Mouse (Mus musculus): Measurements from ENCODE around the gene 9230104L09Rik. TPM values are rescaled to one million over a fixed set of nuclear protein-coding genes. Genes with fewer than 3 reads are reported as not detected.

Gene 9230104L09Rik
- polyA plus RNA-seq (2014; fragmentation: Nextera tagmentation; extraction: Ambion mirVana), result not detected in 2 replicates

DNA sequence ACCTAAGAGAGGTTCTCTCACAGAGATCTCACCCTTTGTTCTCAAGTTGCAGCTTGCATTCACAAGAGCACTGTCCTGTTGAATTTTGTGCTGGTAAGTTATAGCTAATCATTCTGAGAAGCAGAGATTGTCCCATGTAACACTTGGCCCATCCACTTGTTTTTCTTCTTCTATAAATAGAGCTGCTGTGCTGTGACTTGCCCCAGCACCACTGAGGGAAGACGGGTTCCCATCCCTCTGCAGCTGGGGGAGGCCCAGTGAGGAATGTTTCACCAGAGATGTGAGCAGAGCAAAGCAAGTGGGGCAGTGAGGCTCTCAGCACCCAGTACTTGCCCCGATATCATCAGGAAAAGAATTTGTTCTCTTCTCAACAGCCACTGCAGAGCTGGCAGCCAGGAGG, at the start of gene 9230104L09Rik:
Gene 9230104L09Rik (minus strand): TSS at position 73 of the 400 bp plus-strand sequence.
- no peak for ATAC-seq (ENCODE audit: low FRiP score)

DNA sequence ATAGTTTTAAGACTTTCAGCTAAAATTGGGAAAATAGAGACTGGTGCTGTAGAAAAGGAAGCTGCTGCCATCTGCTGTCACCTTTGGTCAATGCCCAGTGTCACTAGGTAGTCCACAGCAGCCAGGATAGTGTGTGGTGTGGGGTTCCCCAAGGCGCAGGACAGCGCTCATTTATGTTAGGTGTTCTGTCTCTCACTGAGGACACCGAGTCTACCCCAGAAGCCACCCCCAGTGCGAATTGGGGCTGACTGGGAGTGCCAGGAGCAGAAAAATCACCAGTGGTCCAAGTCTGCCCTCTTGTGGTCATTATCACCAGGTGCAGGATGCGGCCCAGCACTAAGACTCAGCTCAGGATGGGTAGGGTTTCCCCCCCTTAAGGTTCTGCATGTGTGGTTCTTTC, 37.4 kb upstream of the 9230104L09Rik start:
- no peak overlapping the region for H3K27ac ChIP-seq (ENCODE audit: low read depth, low read length)
- no peak overlapping the region for H3K4me2 ChIP-seq (replicated peaks; ENCODE audit: low read depth, low read length)
- H3K9ac ChIP-seq (ENCODE audit: low read depth, low read length), result no peak overlapping the region
- no peaks in the 10 kb centered on the region for H3K27me3 ChIP-seq (ENCODE audit: control insufficient read depth, insufficient read depth, low read length)
- WGBS, result 17% methylated on average over 5 of the region's 5 CpGs
- ATAC-seq (ENCODE audit: low FRiP score) (peak; percentile 92), DNase-seq (ENCODE audit: low spot score) (peak; percentile 70)
- H3K4me3 ChIP-seq (ENCODE audit: low read depth, low read length), result no peak overlapping the region
- no peaks in the 10 kb centered on the region for H3K36me3 ChIP-seq (ENCODE audit: control insufficient read depth, insufficient read depth, low read length)
- H3K9me3 ChIP-seq (ENCODE audit: control insufficient read depth, low read length), result no peaks in the 10 kb centered on the region
- H3K4me1 ChIP-seq (replicated peaks; ENCODE audit: control insufficient read depth, insufficient read depth, low read length), result no peaks in the 10 kb centered on the region

More for the DNA sequence above, at the start of gene 9230104L09Rik:
- Histone ChIP-seq H3K27me3 (ENCODE audit: control insufficient read depth, insufficient read depth, low read length) (no peaks in the 10 kb centered on the region), H3K36me3 (ENCODE audit: control insufficient read depth, insufficient read depth, low read length) (no peaks in the 10 kb centered on the region), H3K4me1 (replicated peaks; ENCODE audit: control insufficient read depth, insufficient read depth, low read length) (no peaks in the 10 kb centered on the region), H3K4me3 (ENCODE audit: low read depth, low read length) (no peak within 1 kb of the TSS), H3K9ac (ENCODE audit: low read depth, low read length) (no peak within 1 kb of the TSS), H3K4me2 (replicated peaks; ENCODE audit: low read depth, low read length) (no peak within 1 kb of the TSS), H3K27ac (ENCODE audit: low read depth, low read length) (no peak within 1 kb of the TSS), H3K9me3 (ENCODE audit: control insufficient read depth, low read length) (no peaks in the 10 kb centered on the region)
- 63% methylated on average over 2 of the region's 2 CpGs for WGBS
- DNase-seq (ENCODE audit: low spot score), result no peak

DNA sequence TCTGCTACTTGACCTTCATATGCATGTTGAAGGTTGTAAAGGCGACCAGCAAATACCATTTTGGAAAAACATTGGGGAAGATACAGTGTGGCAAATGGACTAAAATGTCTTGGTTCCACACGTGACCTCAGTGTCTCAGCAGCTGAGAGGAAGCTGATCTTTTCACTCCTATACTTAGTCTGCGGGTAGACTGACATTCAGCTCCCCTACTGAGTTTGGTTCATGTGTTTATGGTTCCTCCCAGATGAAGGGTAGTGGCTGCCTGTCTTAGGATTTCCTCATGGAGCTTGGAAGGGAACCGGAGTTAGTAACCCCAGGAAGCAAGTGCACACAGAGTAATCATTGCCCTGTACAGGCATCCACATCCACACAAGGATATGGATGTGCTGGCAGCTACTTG, 35.5 kb upstream of the 9230104L09Rik start:
- H3K4me3 ChIP-seq (ENCODE audit: low read depth, low read length), result no peak overlapping the region
- H3K4me2 ChIP-seq (replicated peaks; ENCODE audit: low read depth, low read length), result no peak overlapping the region
- H3K36me3 ChIP-seq (ENCODE audit: control insufficient read depth, insufficient read depth, low read length), result no peaks in the 10 kb centered on the region
- DNase-seq (ENCODE audit: low spot score) (no peak), ATAC-seq (ENCODE audit: low FRiP score) (no peak)
- no peaks in the 10 kb centered on the region for H3K27me3 ChIP-seq (ENCODE audit: control insufficient read depth, insufficient read depth, low read length)
- 61% methylated on average over 4 of the region's 4 CpGs for WGBS
- no peaks in the 10 kb centered on the region for H3K9me3 ChIP-seq (ENCODE audit: control insufficient read depth, low read length)
- no peak overlapping the region for H3K27ac ChIP-seq (ENCODE audit: low read depth, low read length)
- H3K9ac ChIP-seq (ENCODE audit: low read depth, low read length), result no peak overlapping the region
- H3K4me1 ChIP-seq (replicated peaks; ENCODE audit: control insufficient read depth, insufficient read depth, low read length), result no peaks in the 10 kb centered on the region

DNA sequence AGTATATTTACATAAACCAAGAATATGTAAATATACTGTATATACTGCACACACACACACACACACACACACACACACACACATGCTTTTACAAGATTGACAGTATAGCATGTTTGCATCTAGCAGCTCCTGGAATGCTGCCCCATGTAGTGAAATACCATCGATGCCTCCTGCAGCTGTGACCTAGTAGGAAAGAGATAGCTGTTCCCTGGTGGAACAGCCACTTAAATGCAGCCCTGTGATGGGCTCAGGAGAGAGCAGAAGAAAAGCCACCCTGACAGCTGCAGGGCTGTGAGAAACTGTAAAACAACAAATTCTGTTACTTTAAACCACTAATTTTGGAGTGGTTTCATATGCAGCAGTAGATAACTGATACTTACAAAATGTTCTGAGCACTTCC, 31.4 kb upstream of the 9230104L09Rik start:
- Histone ChIP-seq H3K4me2 (replicated peaks; ENCODE audit: low read depth, low read length) (no peak overlapping the region), H3K4me1 (replicated peaks; ENCODE audit: control insufficient read depth, insufficient read depth, low read length) (no peaks in the 10 kb centered on the region), H3K9me3 (ENCODE audit: control insufficient read depth, low read length) (no peaks in the 10 kb centered on the region), H3K36me3 (ENCODE audit: control insufficient read depth, insufficient read depth, low read length) (no peaks in the 10 kb centered on the region), H3K4me3 (ENCODE audit: low read depth, low read length) (no peak overlapping the region), H3K9ac (ENCODE audit: low read depth, low read length) (no peak overlapping the region), H3K27ac (ENCODE audit: low read depth, low read length) (no peak overlapping the region), H3K27me3 (ENCODE audit: control insufficient read depth, insufficient read depth, low read length) (no peaks in the 10 kb centered on the region)
- no peak for DNase-seq (ENCODE audit: low spot score)
- no peak for ATAC-seq (ENCODE audit: low FRiP score)
- WGBS, result 77% methylated on average over 1 of the region's 1 CpGs

DNA sequence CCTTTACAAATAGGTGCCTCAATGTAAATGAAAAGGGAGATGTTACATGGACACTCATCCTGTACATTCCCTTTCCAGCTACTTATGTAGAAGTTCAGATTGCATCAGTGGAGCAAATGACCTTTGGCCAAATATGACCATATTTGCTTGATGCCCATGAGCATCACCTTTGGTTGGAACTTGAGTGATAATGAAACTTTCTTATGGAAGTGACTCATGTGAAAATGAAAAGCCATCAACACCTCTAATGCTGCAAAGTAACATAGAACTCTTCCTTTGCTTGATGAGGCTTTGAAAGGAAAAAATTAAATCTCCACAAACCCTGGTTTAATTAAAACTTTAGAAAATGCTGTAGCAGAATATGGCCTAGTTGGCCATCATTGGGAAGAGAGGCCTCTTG, 28.3 kb upstream of the 9230104L09Rik start:
- ATAC-seq (ENCODE audit: low FRiP score), result no peak
- Histone ChIP-seq H3K36me3 (ENCODE audit: control insufficient read depth, insufficient read depth, low read length) (no peaks in the 10 kb centered on the region), H3K27me3 (ENCODE audit: control insufficient read depth, insufficient read depth, low read length) (no peaks in the 10 kb centered on the region), H3K4me3 (ENCODE audit: low read depth, low read length) (no peak overlapping the region), H3K4me2 (replicated peaks; ENCODE audit: low read depth, low read length) (no peak overlapping the region), H3K4me1 (replicated peaks; ENCODE audit: control insufficient read depth, insufficient read depth, low read length) (no peaks in the 10 kb centered on the region), H3K9ac (ENCODE audit: low read depth, low read length) (no peak overlapping the region), H3K27ac (ENCODE audit: low read depth, low read length) (no peak overlapping the region), H3K9me3 (ENCODE audit: control insufficient read depth, low read length) (no peaks in the 10 kb centered on the region)
- no peak for DNase-seq (ENCODE audit: low spot score)

DNA sequence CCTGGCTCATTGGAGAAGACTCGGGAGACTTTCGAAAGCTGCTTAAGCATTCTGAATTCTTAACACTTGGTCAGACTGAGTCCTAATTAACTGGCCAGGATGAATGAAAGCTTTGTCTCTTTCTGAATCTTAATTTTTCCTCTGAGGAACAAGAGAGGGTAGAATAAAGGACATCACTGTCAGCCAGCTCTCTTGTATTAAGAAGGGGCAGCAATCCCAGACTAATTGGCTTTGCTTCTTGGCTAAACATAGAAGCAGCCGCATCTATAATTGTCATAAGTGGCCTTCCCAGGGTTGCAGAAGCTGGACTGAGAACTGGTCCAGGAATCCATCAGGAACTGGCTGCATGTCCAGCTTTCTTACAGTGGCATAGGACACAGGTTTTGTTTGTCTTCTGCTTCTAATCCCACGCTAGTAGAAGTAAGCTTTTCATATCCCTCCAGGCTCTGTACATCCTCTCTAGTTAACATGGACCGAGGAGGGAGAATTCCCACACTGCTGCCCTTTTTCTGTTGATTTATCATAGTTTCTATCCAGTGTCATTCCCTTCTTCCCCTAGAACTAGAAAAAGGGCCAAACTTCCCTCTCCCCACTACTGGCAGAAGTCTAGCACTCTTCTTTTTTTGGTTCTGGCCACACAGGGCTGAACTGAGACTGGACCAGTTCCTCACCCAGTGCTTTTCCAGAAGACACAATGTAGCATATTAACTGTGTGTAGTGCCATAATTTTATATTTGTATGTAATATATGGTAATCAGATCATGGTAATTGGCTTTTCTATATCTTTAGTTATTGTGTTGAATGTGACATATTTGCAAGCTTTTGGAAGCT, 25.4 kb upstream of the 9230104L09Rik start:
- whole genome bisulfite sequencing, result 41% methylated on average over 5 of the region's 5 CpGs
- peak overlapping the region; percentile 85 for H3K27ac ChIP-seq (ENCODE audit: low read depth, low read length)
- H3K4me1 ChIP-seq (replicated peaks; ENCODE audit: control insufficient read depth, insufficient read depth, low read length), result no peaks in the 10 kb centered on the region
- H3K36me3 ChIP-seq (ENCODE audit: control insufficient read depth, insufficient read depth, low read length), result no peaks in the 10 kb centered on the region
- H3K9ac ChIP-seq (ENCODE audit: low read depth, low read length), result no peak overlapping the region
- H3K27me3 ChIP-seq (ENCODE audit: control insufficient read depth, insufficient read depth, low read length), result no peaks in the 10 kb centered on the region
- H3K9me3 ChIP-seq (ENCODE audit: control insufficient read depth, low read length), result no peaks in the 10 kb centered on the region
- DNase-seq (ENCODE audit: low spot score) (peak; percentile 45), ATAC-seq (ENCODE audit: low FRiP score) (peak; percentile 91)
- H3K4me2 ChIP-seq (replicated peaks; ENCODE audit: low read depth, low read length), result no peak overlapping the region
- no peak overlapping the region for H3K4me3 ChIP-seq (ENCODE audit: low read depth, low read length)

DNA sequence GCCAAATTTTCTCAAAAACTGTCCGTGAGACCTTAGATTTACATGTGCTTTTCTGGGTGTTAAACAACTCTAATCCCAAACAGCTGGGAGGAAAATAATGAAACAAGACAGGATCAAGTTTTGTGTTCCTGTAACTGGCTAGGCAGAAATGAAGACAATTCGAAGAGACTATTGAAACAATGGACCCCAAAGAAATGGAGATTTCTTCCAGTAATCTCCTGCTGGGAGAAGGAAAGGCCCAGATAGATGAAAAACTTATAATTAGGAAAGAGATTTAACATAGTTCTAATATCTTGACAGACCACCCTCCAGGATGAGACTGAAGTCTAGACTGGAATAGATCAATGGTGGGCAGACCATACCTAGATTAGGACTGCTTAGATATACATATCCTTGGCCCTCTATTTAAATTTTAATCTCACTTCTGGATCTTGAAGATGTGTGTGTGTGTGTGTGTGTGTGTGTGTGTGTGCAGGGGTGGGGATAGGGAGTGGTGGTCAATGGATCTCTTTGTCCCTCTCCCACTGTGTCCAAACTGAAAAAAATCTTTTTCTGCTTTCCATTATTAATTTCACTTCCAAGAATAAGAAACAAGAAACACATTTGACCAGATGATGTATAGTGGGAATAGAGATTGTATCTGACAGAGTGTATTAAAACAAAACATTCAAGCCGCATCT, 24.6 kb upstream of the 9230104L09Rik start:
- no peak for DNase-seq (ENCODE audit: low spot score)
- no peak overlapping the region for H3K4me3 ChIP-seq (ENCODE audit: low read depth, low read length)
- no peaks in the 10 kb centered on the region for H3K9me3 ChIP-seq (ENCODE audit: control insufficient read depth, low read length)
- peak overlapping the region; percentile 51; the same call in 1 of the 2 replicates for H3K27ac ChIP-seq (ENCODE audit: low read depth, low read length)
- no peaks in the 10 kb centered on the region for H3K27me3 ChIP-seq (ENCODE audit: control insufficient read depth, insufficient read depth, low read length)
- ATAC-seq (ENCODE audit: low FRiP score), result peak; percentile 87
- WGBS, result 56% methylated on average over 3 of the region's 3 CpGs
- H3K4me1 ChIP-seq (replicated peaks; ENCODE audit: control insufficient read depth, insufficient read depth, low read length), result no peaks in the 10 kb centered on the region
- no peak overlapping the region for H3K4me2 ChIP-seq (replicated peaks; ENCODE audit: low read depth, low read length)
- H3K9ac ChIP-seq (ENCODE audit: low read depth, low read length), result no peak overlapping the region
- H3K36me3 ChIP-seq (ENCODE audit: control insufficient read depth, insufficient read depth, low read length), result no peaks in the 10 kb centered on the region

DNA sequence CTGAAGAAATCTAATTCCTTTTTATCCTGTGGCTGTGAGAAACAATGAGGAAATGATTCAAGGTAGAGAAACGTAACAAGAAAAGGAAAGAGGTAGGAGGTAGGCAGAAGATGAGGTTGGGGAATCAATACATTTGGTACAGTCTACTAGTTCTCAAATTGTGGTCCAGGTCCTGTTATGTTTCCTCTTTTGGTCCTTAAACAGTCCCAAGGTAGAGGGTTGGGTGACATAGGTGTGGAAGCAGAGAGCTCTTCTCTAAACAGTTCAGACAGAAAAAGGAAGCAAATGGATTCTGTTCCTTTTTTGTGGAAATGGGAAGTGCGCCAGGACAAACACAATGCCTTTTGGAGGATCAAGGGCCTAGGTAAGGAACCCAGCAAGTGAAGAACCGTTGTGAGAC, 24.0 kb upstream of the 9230104L09Rik start:
- H3K27ac ChIP-seq (ENCODE audit: low read depth, low read length), result no peak overlapping the region
- WGBS, result 90% methylated on average over 3 of the region's 3 CpGs
- H3K27me3 ChIP-seq (ENCODE audit: control insufficient read depth, insufficient read depth, low read length), result no peaks in the 10 kb centered on the region
- no peaks in the 10 kb centered on the region for H3K36me3 ChIP-seq (ENCODE audit: control insufficient read depth, insufficient read depth, low read length)
- H3K9me3 ChIP-seq (ENCODE audit: control insufficient read depth, low read length), result no peaks in the 10 kb centered on the region
- no peak overlapping the region for H3K9ac ChIP-seq (ENCODE audit: low read depth, low read length)
- ATAC-seq (ENCODE audit: low FRiP score), result no peak
- H3K4me1 ChIP-seq (replicated peaks; ENCODE audit: control insufficient read depth, insufficient read depth, low read length), result no peaks in the 10 kb centered on the region
- DNase-seq (ENCODE audit: low spot score), result no peak
- no peak overlapping the region for H3K4me3 ChIP-seq (ENCODE audit: low read depth, low read length)
- no peak overlapping the region for H3K4me2 ChIP-seq (replicated peaks; ENCODE audit: low read depth, low read length)

DNA sequence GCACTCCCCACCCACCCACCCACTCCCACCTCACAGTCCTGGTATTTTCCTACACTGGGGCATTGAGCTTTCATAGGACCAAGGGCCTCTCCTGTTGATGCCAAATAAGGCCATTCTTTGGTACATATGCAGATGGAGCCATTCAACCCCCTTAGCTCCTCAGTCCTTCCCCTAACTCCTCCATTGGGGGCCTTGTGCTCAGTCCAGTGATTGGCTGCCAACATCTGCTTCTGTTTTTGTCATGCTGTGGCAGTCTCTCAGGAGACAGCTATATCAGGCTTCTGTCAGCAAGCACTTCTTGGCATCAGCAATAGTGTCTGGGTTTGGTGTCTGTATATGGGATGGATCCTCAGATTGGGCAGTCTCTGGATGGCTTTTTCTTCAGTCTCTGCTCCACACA, 19.9 kb upstream of the 9230104L09Rik start:
- no peaks in the 10 kb centered on the region for H3K36me3 ChIP-seq (ENCODE audit: control insufficient read depth, insufficient read depth, low read length)
- no peaks in the 10 kb centered on the region for H3K4me1 ChIP-seq (replicated peaks; ENCODE audit: control insufficient read depth, insufficient read depth, low read length)
- H3K9ac ChIP-seq (ENCODE audit: low read depth, low read length), result no peak overlapping the region
- H3K27me3 ChIP-seq (ENCODE audit: control insufficient read depth, insufficient read depth, low read length), result no peaks in the 10 kb centered on the region
- ATAC-seq (ENCODE audit: low FRiP score) (no peak), DNase-seq (ENCODE audit: low spot score) (no peak)
- no peak overlapping the region for H3K4me2 ChIP-seq (replicated peaks; ENCODE audit: low read depth, low read length)
- no peak overlapping the region for H3K4me3 ChIP-seq (ENCODE audit: low read depth, low read length)
- H3K9me3 ChIP-seq (ENCODE audit: control insufficient read depth, low read length), result no peaks in the 10 kb centered on the region
- no peak overlapping the region for H3K27ac ChIP-seq (ENCODE audit: low read depth, low read length)
